Mouse (Mus musculus): ENCODE data around the gene Pamr1.
A peak's percentile ranks its signal among the peaks of the same experiment; 100 is the strongest.

Pamr1 gene

GRCm38 (mm10) chr2:102598911-102599721, 49.3 kb downstream of the Pamr1 start:
- peak; percentile 83 to 87 for DNase-seq (ENCODE audit: low spot score in 2 of 2)

DNA sequence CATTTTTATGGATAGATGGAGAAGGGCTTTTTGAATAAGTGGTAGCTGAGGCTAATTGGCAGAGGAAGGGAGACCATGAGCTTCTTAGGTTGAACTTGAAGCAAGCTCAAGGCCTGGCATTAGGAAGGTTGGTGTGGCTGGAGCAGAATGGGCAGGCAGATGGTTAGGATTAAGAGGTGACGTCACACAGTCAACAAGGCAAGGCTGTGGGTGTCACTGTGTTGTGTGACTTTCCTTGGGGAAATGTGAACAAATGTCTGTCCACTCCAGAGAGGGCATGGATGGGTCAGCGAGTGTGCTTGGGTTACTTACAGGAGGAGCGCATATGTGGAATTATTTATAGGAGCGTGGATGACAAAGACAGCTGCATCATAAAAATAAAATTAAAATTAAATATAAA, 50.7 kb downstream of the Pamr1 start:
- DNase-seq (ENCODE audit: low spot score in 2 of 2), result no peak

DNA sequence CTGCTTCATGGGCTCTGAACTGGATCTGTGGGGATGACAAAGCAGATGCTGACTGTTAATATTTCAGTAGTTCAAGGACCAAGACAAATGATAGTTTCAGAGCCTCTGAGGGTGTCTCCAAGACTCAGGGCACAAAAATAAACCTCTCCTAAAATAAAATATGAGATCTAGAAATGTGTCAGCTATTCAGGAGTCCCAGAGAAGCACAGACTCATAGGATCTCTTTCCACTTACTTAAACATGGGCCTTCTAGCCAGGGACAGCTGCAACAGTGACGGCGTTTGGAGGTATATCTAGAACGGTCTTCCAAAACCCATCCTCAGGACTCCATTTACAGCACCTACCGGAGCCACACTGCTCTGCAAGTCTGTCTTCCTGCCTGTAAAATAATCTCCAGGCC, 60.7 kb downstream of the Pamr1 start:
- DNase-seq (ENCODE audit: low spot score in 2 of 2), result no peak

- DNase-seq (ENCODE audit: low spot score in 2 of 2), result no peak
Measured at GRCm38 (mm10) chr2:102616637-102617036, 66.8 kb downstream of the Pamr1 start.

DNA sequence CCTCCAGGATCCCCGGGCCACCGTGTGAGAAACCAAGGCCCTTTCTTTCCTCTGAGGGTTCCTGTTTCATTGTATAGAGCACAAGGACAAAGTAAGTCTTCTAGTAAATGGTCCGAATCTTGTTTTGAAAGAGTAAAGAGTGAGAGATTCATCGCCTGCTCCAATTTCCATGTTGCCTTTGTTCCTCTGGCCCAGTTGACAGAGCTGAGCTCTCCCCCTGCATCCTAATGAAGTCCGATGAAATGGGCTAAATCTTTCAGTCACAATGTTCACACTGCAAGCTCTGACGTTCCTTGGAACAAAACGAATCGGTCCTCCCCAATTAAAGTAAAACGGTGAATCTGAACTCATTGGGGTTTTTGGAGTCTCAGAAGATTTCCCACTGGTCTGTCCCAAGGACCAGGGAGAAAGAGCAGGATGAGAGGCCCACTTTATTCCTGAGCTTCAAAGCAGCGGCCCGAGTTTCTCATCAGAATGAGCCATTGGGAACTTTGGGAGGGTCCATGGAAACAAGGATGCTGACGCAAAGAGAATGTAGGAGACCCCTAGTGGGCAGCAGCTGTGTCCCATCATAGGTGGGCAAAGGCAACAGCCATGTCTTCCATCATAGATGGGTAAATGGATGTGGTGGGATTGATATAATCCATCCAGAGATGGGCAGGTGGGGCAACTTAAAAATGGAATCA, 71.1 kb downstream of the Pamr1 start:
- no peak for DNase-seq (ENCODE audit: low spot score in 2 of 2)

DNA sequence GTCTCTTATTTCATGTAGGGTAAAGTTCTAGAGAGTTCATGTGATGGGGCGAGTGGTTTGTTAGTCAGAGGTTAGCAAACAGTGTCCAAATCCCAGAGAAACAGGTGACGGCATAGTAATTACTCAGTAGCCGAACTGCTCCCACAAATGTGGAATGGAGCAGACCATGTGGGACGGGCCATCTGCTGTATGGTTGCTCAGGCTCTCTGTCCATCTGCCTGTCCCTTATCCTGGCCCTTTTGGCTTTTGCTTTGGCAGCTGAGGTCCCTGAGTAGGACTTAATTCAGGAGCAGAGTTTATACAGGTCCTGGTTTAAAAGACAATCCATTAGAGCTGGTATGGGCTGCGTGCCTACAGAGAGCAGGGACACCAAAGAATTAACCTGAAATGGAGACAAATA, 72.4 kb downstream of the Pamr1 start:
- no peak for DNase-seq (ENCODE audit: low spot score in 2 of 2)

DNA sequence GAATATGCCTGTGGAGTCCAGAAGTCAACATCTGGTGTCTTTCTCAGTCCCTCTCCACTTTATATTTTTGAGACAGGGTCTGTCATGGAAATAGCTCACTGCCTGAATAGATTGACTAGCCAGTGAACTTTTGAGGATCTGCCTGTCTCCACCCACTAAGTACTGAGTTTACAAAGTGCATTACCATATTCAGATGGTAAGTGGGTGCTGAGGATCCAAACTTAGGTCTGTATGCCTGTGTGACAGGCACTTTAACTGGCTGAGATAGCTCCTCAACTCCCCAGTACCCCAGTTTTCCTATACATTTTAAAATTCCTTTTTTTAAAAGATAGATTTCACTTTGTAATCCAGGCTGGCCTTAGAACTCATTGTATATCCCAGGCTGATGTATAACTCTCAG, 73.1 kb downstream of the Pamr1 start:
- no peak for DNase-seq (ENCODE audit: low spot score in 2 of 2)

- DNase-seq (ENCODE audit: low spot score in 2 of 2), result no peak
Measured at GRCm38 (mm10) chr2:102624538-102624937, 74.7 kb downstream of the Pamr1 start.

- DNase-seq (ENCODE audit: low spot score in 2 of 2), result no peak
Measured at GRCm38 (mm10) chr2:102632361-102632760, 82.5 kb downstream of the Pamr1 start.

DNA sequence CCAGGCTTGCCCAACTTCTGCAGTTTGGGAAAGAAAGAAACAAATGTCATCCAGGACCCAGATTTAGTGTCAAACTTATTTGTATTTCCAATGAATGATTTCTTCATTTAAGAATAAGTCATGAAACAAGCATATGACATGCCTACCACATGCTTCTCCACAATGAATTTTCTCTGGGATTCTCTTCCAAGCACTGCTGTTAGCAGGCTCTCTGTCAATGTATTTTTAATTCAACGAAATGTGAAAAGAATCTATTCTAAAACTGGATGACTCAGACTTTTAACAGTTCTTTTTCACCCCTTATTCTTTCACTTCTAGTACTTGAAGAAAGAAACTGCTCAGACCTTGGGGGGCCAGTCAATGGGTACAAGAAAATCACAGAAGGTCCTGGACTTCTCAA, 84.2 kb downstream of the Pamr1 start:
- DNase-seq (ENCODE audit: low spot score in 2 of 2), result no peak

DNA sequence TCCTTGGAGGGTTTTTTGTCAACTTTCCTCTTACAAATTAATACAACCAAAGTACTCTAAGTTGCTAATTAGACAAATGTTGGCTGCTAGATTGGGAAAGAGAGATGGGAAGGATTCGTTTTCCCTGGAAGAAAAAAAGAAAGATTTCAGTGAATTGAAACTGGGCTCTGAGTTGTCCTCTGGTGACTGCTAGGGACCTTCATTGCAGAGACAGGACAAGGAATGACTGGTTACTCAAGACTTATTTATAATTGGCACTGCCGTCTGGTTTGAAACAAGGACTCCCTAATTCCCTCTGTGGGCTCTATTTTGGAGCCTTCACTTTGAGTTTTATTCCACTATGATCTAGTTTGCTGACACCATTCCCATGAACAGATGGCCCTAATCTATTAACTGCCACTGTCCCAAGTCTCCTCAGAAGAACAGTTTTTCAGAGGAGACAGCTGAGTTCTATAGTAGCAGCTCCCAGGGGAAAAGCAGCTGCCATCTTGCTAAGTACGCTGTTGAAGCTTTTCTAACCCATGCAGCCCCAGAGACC, 85.8 kb downstream of the Pamr1 start:
- DNase-seq (ENCODE audit: low spot score in 2 of 2), result no peak

DNA sequence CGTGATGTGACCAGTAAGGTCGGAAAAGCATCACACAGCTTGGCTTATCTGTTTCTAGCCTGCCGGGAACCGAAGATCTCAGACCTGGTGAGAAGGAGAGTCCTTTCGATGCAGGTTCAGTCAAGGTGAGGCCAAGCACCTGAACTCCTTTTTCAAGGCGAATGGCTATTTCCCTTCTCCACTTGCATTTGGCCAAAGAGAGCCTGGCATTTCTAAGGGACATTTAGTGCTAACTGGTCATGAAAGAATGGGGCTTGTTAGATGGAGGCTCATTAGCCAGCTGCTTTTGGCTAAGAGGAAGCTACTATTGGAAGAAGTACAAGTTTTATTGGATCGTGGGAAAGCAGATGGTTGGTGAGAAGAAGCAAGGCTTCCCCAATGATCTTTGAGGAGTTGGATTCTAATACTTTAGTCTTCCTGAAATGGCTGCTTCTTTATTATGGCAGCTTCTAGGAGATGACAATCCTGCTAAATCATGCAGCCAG, 86.3 kb downstream of the Pamr1 start:
- DNase-seq (ENCODE audit: low spot score in 2 of 2), result no peak

DNA sequence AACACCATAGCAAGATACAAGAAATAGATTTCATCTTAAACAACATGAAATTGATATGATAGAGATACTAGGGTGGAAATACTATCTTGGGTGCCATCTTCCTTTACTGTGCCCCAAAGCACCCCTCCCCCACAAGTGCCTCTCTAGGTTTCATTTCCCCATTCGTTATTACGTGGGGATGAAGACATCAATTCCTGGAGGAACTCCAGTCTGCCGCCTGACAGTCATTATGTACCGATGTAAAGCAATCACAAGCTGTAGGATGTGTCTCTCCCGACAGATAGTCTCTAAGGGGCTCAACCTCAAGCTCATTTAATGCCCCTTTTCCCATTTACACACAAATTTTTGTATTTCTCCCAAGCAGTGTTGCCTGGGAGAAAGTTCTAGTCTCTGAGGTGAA, 88.3 kb downstream of the Pamr1 start:
- DNase-seq (ENCODE audit: low spot score in 2 of 2), result no peak

DNA sequence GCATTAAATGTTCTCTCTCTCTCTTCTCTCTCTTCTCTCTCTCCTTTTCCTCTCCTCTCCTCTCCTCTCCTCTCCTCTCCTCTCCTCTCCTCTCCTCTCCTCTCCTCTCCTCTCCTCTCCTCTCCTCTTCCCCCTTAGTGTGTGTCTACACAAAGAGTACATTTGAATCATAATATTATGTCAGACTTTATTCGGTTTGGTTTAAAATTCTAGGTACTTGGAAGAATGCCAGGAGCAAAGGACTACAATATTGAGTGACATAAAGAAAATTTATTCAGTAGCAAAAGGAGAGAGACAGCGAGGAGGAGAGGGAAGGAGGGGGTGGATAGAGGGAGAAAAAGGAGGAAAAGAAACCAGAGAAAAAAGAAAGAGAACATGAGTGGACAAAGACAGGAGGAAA, 88.9 kb downstream of the Pamr1 start:
- no peak for DNase-seq (ENCODE audit: low spot score in 2 of 2)

GRCm38 (mm10) chr2:102648845-102649500, 99.2 kb downstream of the Pamr1 start:
- peak; percentile 57 to 74 for DNase-seq (ENCODE audit: low spot score in 2 of 2)

- no peak for DNase-seq (ENCODE audit: low spot score in 2 of 2)
Measured at GRCm38 (mm10) chr2:102650322-102650721, 100.5 kb downstream of the Pamr1 start.

- no peak for DNase-seq (ENCODE audit: low spot score in 2 of 2)
Measured at GRCm38 (mm10) chr2:102655966-102656725, 106.3 kb downstream of the Pamr1 start.

DNA sequence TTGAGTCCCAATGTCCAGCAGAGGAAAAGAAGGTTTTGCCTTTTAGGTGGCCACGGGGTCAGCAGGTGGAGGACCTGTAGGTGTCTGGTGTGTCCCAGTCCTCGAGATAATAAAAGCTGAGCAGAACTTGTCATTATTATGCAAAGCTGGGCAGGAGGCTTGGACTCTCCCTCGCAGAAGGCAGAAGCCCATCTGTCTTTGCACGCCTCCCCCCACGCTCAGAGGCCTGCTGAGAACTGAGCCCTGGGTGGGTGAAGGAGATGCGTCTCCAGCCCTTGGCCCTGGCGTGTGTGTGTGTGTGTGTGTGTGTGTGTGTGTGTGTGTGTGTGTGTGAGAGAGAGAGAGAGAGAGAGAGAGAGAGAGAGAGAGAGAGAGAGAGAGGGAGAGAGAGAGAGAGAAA, 107.9 kb downstream of the Pamr1 start:
- DNase-seq (ENCODE audit: low spot score in 2 of 2), result peak in 1 of 2 experiments; percentile 70

DNA sequence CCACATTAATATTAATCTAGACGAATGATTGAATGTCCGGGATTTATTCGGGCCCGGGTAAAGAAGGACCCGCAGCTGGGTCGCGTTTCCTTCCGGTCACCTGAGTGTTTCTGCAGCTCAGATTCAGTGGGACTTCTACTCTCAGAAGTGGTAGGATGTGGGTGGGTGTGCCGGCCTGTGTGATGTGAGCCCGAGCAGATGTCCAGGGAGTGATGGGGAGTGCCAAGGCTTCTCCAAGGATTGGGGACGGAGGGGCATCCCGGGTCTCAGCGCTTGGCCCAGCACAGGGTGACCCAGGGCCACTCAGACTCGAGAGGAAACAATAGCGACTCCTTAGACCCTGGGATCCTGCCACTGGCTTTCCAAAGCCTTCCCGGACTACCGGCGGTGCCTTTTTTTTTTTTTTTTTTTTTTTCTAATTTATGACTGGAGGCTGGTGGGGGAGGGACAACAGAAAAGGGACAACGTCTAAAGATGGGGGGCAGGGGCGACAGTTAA, 108.4 kb downstream of the Pamr1 start, which contains the start of gene Slc1a2:
Gene Slc1a2, plus strand, starts transcription at position 497 of the 498 bp plus-strand sequence.
- peak; percentile 67 to 71 for DNase-seq (ENCODE audit: low spot score in 2 of 2)

- DNase-seq (ENCODE audit: low spot score in 2 of 2), result peak; percentile 71 to 75
Measured at GRCm38 (mm10) chr2:102658661-102659520, 109.1 kb downstream of the Pamr1 start.

All from right cerebral cortex, adult 2 months (tissue).